Mouse (Mus musculus) embryo, embryonic 9.5 days (tissue): ENCODE measurements at regions not wholly inside any gene's neighbourhood (a gene's known extent, or its start where the extent isn't known, plus 50 kb on each side); places are given as distances from the start of the nearest gene placed in this dataset.

Experiments used
- DNase-seq: peaks from one replicate; pipeline ENCODE4 v3.0.0-alpha.2; 2017; ENCODE audit errors: extremely low spot score

DNA sequence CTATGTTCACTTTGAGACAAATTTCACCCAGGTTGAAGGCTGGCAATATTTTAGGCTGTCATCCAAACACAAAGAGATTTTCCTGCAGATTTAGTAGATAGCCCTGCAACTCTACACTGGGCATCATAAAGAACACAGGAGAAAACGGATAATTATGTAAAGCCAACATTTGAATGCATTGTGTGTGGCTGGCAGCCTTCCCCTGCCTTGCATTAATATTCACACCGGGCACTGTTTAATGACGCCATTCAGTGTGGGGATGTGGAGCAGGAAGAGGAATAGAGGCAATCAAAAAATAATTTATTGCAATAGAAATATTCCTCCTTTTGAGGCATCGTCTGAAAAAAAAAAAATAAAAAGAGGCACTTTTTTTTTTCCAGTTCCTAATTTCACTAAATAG, 105.7 kb downstream of the Samd5 start:
- no peak for DNase-seq

DNA sequence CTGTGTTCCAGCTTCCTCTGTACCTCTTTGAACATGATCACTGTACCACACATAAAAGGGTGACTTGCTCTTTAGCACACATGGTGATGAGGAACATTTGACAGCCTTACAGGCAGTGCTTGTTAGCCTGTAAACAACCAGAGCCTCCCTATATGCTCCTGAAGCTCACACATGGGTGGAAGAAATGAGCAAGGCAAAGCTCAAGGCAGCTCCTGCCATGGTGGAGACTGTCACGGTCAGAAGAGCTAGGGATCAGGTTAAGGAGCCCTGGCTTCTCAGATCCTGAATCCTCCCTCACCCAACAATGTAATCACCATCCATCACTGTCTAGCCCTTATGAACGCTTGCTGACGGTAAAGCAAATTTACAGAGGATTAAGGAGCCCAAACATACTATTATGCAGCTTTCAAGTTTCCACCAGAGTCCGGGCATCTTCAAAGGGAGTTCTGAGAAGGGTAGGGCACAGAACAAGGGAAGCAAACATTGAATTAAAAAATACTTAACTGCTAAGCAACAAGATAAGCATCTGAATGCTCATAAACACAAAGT, 117.4 kb downstream of the Samd5 start:
- DNase-seq: peak; percentile 55

DNA sequence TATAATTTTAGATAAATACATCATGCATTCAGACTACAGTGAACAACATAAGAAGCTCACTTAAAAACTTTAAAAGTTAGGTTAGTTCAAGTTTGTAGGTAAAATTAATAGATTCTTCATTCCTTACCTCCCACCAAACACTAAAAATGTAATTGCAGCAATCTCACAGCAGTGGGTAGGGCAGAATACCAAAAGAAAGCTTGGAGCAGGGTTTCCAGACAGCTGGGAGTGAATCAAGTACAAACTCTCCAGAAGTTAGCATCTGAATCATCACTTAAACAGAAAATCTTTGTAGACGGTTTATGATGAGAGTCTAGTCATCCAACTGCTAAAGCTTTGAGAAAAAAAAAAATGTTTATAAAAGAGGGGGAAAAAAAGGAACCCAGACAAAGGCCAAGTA, 117.9 kb downstream of the Samd5 start:
- DNase-seq: no peak

DNA sequence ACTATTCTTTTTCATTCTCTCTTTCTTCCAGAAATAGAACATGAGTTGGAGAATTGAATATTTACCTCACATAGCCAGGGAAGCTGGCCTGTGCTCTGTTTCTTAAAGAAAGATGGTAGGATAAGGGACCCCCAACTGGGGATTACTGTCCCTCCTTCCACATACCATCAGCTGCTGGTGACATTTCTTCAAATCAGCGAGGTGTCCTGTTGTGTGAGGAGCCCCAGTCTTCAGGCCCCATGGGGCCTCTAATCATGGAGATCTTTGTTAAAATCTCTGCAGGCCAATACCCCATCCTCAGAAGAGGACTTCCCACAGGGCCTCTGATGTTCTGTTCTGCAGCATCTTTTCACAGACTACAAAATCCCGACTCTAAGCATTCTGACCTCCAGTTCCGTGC, 121.1 kb downstream of the Samd5 start:
- DNase-seq: no peak

DNA sequence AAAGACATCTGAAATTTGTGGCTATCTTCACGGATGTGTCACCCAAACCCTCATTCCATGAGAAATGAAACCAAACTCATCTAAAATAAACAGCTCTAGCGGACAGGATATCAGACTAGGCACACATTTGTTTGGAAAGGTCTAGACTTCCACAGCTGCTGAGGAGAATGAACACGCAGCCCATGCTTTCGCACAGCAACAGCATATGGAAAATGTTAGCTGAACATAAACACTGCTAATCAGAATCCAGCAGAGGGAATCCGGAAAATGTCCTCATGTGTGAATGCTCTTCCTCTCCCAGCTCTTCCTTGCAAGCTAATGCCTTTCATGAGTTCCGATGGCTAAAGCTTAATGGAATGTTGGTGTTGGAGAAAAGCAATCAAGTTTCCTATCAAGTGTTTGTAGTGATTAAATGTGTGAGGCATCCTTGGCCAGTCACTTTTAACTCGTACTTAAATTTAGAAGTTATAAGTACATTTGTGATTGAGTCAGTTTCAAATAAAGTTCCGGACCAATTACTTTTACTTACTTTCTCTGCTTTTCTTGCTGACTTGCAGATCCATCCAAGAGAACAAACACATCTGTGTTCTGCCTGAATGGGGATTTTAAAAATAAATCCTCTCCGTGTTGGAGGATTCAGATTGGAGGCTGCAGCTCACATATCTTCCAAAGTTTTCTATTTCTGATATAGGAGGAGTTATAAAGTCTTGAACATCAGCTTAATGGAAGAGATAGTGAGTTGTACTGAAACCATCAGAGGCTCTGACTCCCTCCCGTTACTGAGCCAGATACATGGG, 124.9 kb downstream of the Samd5 start:
- no peak for DNase-seq

DNA sequence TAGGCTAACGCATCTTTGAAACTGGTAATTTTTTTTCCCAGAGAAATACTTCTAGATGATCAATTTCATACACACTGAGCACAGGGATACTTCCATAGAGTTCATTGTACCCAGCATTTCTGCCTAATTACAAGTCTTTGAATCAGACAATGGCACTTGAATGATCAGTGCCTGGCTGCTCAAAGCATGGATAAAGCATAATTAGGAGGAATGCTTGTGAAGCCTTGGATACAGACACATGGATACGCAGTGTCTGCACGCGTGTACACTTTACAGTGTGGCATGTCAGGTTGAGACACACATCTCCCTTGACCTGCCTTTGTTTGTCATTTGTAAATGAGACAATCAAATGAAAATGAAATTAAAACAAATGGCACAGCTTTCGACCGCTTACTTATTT, 129.2 kb downstream of the Samd5 start:
- DNase-seq: no peak

DNA sequence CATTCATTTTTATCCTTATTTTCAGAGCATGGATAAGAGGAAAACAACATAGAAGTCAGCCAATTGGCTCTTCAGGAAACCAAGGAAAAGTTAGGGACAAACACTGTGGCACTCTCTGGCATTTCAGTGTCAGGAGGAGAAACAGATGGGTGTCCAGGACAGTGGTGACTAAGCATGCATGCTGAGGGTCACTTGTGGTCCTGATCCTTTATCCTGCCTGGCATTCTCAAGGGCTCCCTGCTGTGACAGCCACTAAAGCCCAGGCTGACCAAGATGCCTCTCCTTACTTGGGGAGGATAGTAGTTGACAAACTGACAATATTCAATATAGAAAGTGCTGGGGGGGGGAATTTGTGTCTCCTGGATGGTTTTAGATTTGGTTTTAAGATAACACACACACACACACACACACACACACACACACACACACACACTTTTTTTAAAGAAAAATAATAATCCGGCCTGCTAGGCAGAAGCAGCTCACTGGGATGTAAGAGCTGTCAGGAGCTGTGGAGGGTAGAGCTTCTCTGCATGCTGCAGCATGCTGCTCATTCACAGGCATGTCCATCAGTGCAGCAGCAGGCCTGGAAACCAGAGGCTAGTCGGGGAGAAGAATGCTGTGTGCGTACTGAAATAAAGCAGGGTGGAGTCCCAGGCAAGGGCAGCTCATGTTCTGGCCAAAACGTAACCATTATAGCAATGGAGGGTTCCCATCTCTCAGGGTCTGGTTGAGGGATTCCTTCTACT, 130.8 kb downstream of the Samd5 start:
- no peak for DNase-seq

DNA sequence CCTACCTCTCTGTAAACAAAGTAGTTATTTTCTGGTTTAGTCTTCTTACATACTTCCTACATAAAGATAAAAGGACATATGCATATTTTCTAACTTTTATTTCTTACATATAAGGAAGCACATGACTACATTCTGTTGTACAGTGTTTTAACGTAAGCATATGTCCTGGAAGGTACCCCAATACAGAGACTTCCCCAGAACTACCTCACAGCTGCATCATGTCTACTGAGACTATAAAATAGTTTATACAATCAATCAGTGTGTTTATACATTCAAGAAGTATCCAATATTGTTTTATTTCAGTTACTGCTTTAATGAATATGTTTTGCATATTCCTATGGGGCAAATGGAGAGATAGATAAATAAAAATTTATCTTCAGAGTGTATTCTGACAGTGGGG, 133.4 kb downstream of the Samd5 start:
- DNase-seq: no peak

DNA sequence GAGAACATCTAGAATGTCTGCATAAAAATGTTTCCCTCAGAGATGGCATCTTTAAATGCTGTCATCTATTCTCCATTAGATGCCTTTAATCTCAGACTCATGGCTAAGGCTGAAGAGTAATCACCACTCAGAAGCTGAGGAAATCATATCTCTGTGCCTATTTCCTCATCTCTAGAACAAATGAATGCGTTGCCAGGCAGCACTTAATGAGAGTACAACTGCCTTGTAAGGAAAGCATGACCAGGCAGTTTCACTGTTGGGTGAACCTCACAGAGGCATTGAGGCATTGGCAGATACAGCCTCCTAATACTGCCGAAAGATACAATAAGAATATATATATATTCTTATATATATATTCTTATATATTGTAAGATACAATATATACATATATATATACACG, 137.3 kb downstream of the Samd5 start:
- no peak for DNase-seq

DNA sequence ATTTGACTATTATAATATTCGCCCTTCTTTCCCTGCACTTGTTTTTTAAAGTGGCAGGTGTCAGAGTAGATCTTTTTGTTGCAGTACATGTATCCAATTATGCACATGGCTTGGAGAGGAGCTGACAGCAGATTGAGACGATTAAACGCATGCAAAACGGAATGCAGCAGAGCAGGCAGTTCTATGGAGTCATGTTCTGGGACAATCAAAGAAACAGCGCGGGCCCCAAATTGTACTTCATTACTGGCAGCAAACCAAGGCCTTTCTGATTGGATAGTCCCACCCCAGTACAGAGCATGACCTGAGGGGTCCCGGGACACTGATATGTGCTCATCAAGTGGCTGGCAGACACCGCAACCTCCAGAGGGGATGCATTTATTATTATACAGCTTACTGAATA, 140.5 kb downstream of the Samd5 start:
- DNase-seq: no peak

DNA sequence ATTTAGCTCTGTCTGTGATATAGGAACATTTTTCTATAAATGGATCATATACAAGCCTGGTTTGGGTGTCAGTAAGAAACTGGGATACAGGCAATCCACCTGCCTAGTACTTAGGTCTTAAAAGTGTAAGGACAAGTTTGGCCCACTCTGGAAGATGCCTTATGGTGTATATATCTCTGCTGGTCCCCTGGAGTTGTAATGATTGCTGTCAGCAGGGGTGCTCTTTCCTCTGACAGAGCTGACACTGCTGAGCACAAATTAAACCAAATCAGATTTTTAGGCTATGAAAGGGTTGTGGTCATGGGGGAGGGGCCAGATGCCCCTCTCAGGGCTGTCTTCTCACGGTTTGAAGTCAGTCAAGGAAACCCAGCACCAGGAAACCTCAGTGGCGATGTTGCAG, 141.7 kb downstream of the Samd5 start:
- DNase-seq: no peak

DNA sequence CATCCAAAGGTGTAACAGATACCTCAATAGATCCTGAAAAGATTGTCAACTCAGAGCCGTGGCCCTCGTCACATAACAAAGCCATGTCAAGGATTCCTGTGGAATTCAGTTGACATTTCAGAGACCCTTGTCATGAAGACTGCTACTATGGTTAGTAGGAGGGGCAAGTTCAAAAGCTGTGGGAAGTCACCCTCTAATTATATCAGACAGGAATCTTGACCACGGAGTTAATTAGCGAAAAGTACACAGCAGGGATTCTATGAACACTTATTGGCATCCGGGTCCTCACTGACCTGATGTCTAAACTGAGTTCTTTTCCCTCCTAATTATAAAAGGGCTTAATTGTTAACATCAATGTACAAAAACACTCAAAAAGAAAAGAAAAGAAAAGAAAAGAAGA, 143.1 kb downstream of the Samd5 start:
- no peak for DNase-seq

DNA sequence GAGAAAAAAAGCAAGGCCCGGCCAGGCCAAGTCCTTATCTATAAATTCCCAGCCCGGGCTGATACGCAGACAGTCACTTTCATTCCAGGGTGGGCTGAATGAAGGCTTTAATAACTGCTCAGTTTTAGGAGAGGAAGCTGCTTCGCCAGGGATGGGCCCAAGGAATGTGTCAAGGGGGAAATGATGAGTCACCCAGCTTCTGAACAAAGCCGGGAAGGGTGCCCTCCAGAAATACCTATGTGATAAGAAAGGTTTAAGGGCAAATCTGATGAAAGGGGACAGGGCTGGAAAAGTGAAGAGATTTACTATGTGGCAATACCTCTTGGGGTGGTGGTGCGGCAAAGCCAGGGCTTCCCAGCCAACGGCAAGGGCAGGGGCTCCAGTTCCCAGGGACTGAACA, 145.6 kb downstream of the Samd5 start:
- no peak for DNase-seq

DNA sequence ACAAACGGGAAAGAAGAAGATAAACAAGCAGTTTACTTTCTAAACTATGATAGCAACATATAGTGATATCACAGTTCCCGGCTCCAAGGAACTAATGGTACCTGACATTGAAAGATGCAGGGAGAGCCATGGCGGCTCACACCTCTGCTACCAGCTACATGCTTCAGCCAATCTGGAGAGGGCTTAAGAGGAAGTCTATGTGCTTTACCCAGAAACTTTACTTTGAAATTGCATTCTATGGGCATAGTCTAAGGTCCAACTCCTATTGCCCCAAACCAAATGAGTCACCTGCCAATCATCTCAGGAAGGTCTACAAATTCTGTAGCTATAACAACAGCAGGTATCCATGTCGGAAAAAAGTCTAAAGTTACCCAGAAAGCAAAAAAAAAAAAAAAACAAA, 146.9 kb downstream of the Samd5 start:
- DNase-seq: no peak

DNA sequence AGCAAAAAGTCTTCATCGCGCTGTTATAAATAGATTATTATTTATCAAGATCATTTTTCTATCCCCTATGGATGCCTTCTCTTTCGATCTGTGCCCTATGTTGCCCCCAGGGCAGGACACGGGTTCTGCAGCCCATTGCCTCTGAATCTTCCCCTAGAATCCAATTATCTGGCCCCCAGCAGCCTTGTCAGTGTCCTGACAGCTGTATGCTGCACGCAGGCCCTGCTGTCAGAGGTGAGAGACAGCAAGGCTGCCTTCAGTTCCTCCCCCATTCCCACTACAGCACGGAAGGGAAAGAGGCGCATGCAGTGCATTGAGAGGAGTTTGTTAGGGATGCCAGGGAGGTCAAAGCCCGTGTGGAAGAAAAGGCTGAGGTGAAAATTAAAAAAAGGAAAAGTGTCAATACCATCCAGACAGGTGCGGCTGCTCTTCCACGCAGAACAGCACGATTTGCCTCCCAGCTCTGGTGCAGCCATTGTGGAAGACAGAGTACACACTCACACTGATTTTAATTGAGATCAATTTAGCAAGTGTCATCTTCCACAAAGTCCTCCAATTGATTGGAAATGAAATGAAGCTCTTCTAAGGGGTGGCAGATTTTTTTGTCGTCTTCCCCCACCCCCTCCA, 165.1 kb downstream of the Samd5 start:
- no peak for DNase-seq

DNA sequence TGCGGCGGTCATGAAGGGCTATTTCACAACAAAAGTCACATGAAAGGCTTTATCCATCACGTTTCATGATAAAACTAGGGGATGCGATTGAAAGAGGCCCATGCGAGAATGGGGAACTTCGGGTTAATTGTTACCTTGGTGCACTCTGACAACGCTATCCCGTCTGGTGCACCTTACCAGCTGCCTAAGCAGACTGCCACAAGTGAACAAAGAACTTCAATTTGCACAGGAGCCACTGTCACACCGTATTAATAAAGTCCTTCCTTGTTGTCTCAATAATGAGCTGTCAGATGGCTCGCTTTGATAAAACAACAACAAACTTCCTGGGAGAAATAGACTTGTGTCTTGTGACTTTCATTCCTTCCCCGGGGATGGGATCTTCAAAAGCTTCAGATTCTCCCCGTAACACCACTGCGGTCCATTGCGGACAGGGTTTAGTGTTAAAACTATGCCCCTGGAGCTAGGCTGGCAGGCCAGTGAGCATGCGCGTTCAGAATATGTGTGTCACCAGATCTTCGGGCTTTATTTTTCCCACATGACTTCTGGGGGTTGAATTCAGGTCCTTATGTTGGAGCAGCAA, 165.8 kb downstream of the Samd5 start:
- DNase-seq: no peak

DNA sequence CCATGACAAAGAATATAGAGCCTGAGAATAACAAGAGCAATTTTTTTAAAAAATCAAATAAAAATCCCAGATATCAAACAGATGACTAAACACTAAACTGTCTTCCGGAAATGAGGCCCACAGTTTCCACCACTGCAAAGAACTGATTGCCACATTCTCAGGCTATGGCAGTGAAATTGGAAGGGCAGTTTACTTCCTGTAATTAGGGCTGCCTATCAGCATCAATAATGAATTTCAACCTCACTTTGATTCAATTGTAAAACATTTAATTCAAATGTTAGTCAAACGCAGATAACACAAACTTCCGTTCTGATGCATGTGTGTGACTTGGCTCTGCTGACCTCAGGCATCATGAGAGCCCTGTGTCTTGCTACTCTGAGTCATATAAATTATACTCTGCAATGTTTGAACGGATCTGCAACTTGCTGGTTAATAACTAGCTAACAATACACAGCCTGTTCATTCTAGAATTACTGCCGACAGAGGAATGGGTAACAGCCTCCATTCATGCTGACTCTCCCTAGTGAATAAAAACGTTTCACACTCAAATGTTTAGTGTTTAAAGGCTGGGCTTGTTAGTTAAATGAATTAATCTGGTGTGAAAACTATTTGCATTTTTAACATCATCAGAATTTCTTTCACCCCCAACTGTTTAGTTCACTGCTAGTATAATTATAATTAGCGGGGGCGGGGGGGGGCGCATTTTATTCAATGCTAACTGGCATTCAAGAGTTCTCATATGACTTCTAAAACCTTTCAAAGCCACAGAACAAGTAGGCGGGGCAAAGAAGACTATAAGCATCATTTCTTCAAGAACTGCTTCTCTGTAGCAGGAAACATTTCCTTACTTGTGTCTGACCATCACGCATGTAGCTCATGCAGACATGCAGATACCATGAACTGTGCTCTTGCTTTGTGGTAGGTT, 171.2 kb downstream of the Samd5 start:
- DNase-seq: no peak

DNA sequence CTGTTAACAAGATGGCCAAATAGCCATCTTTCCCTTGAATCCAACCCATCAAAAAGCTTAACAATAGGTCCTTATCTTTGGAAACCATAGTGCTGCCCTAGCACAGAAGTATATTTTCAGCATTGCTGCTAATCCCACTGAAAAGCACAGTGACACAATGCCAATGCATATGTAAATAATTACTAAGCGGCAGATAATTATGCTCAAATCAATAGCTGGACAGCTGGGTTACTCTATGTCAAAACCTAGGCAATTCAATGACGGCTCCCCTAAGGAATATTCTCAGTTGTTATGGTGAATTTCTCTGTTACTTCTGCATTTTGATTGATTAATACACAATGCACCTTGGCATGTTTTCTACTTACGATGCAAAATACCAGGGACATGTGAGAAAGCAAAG, 176.5 kb downstream of the Samd5 start:
- DNase-seq: no peak

DNA sequence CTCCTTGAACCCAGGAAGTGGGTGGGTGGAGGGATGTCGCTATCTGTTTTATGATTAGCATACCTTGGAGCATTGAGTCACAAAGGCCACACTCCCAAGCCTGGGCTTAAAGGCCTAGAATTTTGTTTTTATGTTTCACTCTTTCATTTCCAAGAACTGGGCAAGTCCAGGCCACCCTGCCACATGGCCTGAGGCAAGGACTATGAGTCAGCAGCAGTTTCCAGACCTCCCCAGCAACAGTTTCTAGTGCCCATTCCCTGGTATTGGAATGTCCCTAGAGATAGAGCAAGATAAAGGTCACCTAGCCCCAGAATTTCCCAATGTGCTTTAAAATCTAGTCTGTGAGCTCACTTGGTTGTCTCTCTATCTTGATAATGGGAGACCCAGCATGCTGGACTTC, 178.0 kb downstream of the Samd5 start:
- no peak for DNase-seq

DNA sequence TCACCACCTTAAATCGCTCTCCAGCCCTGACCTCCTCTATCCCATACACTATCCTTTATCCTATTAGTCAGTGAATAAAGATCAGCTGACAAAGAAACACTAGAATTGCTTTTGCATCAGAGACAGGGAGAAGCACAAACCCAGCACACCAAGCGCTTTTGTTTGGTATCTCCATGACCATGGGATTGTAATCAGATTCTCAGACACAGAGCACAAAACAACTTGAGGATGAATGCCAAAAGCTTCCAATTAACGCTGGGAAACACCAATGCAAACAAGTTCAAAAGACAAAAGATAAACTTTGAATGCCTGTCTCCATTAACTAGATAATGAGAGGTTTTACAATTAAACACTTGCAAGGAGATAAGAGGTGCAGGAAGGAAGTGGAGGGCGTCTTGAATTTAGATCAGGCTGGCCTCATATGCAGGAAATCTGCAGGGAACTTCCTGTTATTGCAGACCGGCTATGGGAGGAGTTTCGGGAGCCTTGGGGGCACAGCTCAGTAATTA, 179.8 kb downstream of the Samd5 start:
- DNase-seq: no peak

DNA sequence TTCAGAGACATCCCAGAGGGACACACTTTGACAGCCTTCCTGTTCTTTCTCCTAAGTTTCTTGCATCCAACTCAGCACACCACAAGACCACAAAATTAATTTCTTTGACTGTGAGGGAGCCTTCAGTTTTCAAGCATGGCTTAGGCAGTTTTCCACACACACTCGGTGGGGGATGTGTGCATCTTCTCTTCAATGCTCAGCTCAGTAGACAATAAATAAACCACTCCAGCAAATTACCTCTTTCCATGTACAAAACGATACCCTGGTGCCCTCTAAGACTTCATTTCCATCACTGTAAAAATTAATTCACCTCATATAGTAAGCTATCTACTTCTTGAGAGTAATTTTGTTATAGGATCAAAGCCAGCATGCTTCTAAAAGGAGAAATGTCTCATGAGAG, 184.6 kb downstream of the Samd5 start:
- DNase-seq: no peak
